Mouse (Mus musculus) brain, adult 2 months (tissue): ENCODE measurements around the gene Stpg2.
"Not testable (repeated sequence)": the region's sequence is repeated elsewhere in the genome, so short reads cannot be mapped to it uniquely, and the experiment has no call there.

Experiments used
- DNase-seq: peaks from one replicate; pipeline ENCODE4 v3.0.0; 2011; ENCODE audit warnings: low read depth, low spot score

The Stpg2 gene

DNA sequence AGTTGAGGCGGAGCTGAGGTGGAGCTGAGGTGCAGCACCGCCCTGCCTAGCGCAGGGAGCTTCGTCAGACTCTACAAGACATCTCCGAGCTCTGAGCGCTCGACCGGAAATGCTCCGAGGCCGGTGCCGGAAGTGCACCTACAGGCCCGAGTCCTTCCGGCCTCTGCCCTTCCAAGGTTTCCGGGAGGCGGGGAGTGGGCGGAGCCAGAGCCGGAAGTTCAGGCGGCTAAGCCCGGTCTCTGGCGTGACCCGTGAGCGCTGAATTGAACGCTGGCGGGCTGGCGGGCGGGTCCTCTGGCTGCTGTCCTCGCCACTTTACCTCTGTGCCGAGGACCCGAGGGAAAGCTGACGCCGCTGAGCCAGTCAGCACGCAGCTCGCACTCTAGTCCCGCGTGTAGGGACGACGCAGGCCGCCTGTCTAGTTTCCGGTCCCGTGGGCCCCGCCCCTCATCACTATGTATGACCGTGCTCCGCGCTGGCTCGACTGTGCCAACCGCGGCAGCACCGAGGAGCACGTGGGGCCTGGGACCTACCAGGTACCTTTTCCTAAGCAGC, at the start of gene Stpg2:
Gene Stpg2 (plus strand): TSS at position 251 of the 555 bp plus-strand sequence.
- DNase-seq: peak; percentile 98

DNA sequence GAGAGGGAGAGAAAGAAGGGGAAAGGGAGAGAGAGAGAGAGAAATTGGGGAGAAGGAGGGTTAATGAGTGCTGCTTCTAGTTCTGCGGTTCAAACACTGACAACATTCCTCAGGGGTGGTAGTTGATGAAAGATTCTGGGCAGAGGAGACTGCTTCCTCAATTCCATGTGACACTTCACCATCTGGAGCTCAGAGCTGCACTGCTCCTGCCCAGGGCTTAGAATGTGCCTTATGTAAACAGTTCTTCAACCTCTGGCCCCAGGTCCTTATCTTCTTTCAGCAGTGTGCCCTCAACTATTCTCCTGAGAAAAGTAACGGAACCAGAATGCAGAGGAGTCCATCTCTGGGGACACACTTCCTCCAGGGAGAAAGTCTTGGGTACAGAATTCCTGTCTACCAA, 43.3 kb upstream of the Stpg2 start:
- DNase-seq: peak; percentile 52

DNA sequence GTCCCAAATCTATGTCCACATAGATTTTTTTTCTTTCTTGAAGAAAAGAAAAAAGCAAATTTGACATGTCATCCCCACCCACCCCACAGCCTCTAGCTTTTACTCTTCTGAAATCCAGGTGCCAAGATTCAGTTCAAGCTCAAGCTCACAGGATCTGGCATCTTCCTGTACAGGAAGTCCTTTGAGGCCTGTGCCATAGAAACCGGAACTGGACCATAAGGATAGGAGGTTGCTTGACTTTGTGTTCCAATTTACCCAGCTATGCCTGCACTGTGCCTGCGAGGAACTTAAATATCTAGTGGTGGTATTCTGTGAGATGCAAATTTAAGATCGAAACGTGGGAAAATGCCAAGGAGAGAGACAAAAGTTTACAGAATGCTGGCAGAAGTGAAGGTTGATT, 42.8 kb upstream of the Stpg2 start:
- DNase-seq: peak; percentile 14

DNA sequence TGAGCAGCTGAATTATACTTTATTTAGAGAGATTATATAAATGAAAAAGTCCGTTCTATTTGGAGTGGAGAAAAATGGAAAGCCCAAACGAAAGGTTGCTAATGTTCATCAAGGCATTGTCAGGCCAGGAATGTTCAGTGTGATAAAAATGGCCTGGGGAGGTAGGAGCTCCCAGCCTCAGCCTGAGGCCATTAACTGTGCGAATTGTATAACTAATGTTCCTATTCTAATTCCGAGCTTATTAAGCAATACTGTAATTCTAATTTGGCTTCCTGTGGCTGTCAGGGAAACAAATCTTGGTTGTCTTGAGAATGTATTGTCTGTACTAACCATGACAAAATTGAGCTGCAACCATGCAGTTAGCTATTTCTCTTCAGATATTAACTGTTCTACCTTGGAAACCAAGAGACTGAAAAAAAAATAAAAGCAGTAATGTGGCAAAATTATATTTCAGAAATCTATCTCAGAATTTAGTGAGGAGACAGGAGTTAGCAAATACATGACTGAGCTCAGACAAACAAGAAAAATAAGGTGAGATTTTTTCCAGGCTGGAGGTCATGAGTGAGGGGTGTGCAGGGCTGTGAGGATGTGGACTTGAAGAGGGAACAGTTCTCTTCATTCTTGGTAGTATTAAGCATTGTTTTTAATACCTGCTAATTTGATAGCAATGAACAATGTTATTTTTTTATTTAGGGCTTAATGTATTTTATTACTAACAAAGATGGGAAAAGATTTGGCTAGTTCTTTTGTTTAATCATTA, 36.8 kb upstream of the Stpg2 start:
- DNase-seq: peak; percentile 14

DNA sequence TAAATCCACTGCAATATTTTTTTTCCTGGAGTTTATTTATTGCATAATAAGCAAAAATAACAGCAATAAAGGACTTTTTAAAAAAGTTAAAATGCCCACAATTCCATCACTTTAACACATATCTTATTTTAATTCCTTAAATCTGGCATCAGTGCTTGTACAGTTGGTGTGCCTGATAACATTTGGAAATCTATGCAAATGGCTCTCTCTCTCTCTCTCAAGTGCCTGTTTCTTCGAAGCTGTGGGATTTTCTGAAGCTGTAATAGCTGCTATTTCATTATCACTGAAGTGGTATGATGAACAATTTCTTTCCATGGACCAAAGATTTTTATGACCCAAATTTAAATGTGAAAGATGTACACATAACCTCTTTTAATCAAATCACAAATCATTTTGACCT, 35.8 kb upstream of the Stpg2 start:
- DNase-seq: peak; percentile 35

DNA sequence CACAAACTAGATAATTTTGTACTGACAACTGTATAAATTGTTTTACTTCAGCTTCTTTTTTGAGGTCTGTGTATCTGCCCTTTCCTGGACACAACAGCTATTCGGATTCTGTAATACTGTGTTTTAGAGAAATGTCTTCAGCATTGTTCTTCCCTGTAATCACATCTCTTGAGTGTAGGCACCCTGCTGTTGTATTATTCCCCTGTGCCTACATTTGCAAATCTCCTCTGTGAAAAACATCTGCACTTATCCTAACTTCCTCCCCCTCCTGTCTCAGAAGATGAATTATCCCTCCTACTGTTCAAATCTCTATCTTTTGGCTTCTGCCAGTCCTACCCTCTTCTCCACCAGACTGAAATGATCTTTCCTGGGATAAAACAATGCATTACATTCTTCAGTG, 28.6 kb upstream of the Stpg2 start:
- DNase-seq: peak; percentile 65

DNA sequence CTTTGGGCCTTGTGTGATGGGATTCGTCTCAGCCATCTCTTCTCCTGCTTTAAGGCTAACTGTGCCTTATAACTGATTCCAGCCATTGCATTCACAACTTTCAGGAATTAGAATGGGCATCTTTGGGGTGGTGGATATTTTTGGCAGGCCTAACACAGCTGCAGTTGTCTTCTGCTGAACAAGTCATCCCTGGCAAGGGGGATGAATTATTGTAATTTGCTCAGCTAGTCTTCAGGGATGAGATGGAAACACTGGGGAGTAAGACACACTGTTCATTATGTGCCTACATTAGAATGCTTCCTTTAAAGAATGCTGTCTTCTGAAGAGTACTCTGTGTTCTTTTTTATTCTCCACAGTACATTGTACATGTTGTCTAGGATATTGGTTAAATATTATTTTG, 14.0 kb upstream of the Stpg2 start:
- peak; percentile 75 for DNase-seq

DNA sequence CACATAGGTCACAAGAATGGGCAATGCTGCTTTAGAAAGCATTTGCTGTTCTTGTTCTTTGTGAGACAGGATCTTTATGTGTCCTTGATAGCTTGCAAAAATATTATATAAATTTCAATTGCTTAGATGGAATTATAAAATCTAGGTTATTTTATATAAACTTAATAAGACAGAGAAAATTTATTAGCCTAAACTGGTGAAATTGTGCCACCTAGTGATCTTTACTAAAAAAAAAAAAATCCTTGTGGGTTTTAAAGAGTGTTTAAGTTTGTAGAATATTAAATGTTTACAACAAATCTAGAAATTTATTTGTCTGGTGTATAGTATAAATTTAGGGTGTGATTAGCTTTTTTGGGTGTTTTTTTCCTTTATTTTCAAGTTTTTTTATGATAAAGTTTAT, 11.6 kb upstream of the Stpg2 start:
- DNase-seq: peak; percentile 25

DNA sequence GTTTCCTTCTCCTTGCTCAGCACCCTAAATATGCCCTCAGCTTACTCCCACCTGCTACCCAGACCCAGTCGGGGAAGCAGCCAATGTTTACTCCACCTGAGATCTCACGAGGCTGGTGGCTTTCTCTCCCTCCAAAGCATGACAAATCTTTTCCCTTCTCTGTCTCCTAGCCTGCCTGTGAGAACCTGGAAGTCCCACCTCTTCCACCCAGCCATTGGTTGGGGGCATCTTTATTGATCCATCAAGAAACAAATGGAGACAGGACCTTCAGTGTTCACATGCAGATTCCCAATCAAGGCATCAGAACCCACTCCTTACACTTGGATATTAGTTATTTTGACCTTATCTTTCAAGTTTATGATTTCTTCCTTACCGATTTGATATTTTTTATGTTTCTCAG, 7.1 kb upstream of the Stpg2 start:
- peak; percentile 28 for DNase-seq

DNA sequence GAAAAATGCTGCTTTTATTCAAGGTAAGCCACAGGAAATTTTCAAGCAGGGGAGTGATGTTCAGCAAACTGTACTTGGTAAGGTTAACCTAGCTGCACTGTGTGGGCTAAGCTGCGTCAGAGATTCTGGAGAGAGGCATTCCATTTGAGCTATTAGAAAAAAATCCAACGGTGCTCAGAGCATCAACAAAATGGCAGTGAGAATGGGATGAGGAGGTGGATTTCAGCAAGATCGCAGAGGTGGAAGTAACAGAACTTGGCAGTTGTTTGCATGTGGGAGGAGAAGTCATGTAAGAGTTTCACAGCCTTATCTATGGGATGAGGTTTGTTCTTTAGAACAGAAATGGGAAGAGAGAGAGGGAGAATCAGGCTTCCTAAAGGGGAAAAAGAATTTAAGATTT, 5.2 kb upstream of the Stpg2 start:
- peak; percentile 86 for DNase-seq

DNA sequence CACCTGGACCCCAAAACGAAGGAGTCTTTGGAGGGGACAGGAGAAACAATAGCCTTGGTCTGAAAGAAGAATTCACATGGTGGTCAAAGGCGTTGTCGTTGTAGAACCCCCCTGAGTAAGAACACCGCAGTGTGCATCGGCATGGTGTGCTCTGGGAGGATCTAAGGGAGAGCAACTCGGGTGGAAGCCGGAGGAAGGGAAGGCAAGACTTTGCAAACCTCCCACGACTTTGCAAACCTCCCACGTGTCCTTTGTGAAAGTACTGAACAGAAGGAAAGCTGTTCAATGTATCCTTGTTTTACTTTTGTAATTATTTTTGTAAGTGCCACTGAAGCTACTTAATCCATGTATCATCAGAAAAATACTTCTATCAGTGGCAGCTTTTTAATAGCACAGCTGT, 11.5 kb downstream of the Stpg2 start:
- peak; percentile 53 for DNase-seq

DNA sequence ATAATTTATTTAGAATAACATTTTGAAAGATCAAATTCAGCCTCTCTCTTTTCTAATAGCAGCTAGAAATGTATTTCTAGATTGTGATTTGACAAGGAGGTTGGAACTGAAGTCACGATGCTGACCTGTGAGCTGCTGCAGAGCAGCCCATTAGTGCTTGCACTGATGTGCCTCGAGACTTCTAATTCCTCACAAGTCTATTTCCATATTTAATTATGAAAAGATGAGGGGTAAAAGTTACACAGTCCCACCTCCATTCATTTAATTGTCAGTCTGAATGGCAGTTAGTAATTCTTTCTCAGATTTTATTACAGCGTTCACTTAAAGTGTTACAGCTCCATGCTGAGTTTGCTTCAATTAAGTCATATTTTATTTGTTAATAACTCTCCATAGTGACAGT, 19.6 kb downstream of the Stpg2 start:
- DNase-seq: peak; percentile 3

DNA sequence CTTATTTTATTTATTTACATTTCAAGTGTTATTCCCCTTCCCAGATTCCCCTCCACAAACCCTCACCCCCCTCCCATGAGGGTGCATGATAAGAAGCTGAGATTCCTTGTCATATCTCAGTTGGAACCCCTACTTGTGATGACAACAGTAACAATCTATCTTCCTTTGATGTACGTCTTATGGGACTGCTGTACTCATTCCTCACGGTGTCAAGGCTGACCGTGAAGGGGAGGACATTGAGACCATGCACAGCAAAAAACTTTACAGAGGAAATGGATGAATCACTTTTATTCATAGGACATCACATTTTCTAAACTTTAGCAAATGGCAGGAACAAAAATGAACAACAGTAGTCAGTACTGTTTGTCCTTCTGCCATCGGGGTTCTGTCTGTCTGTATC, 21.3 kb downstream of the Stpg2 start:
- no peak for DNase-seq

DNA sequence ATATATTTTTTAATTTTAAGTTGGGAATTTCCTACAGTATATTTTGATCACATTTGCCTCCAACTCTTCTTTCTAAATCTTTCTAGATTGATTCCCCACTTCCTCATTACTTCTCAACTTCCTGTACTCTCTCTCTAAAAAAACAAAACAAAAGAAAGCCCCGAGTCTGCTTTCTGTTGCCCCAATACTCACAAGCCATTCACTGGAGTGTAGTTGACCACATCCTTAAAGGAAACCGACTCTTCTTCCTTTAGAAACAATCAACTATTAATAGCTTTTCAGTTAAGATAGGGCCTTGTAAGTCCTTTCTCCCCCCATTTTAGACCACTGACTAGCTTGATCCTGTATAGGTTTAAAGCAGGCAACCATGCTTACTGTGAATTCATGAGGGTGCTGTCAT, 39.7 kb downstream of the Stpg2 start:
- DNase-seq: no peak

DNA sequence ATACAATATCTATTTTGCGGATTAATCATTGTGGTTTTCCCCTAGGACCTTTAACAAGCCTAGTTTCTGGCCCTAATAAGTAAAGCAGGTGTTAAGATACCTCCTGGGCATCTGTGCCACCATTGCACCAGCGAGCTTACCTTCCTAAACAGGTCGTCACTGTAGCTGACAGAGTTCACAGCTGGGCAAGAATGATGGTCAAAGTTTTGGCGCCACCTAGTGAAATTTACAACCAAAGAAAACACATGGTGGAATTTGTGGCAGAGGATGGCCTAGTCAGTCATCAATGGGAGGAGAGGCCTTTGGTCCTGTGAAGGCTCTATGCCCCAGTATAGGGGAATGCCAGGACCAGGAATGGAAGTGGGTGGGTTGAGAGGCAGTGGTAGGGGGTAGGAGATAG, 41.0 kb downstream of the Stpg2 start:
- DNase-seq: peak; percentile 10

DNA sequence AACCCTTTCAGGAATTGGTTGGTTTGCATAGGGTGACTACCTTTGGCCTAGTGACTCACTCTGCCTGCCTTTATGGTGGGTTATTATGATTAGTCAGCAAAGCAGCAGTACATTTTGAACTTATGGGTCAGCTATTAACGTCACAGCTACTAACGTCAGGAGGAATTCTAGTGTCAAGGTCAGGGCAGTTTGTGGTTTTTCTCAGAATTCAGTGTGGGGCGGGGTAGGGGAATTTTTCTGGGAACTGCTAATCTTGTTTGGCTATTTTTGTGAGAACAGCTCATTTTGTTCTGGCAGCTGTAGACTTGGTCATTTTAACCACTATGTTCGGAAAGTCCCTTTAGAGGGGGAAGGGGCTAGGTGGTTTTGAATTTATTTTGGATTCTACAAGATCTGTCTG, 56.9 kb downstream of the Stpg2 start:
- not testable (repeated sequence) for DNase-seq

DNA sequence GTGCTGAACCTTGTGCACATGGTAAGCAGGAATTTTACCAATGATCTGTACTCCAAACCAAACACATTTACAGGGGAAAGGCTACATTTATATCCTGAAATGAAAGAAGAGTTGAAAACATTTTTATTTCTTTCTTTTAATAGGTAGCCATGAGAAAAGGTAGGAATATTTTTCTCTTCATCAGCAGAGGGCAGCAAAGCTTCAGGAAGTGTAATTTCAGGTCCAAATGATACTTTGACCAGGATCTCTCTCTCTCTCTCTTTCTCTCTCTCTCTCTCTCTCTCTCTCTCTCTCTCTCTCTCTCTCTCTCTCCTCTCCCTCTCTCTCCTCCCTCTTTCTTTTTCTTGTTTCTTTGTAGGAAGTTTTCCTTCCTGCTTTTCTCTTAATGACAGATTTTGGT, 92.4 kb downstream of the Stpg2 start:
- DNase-seq: peak; percentile 67

DNA sequence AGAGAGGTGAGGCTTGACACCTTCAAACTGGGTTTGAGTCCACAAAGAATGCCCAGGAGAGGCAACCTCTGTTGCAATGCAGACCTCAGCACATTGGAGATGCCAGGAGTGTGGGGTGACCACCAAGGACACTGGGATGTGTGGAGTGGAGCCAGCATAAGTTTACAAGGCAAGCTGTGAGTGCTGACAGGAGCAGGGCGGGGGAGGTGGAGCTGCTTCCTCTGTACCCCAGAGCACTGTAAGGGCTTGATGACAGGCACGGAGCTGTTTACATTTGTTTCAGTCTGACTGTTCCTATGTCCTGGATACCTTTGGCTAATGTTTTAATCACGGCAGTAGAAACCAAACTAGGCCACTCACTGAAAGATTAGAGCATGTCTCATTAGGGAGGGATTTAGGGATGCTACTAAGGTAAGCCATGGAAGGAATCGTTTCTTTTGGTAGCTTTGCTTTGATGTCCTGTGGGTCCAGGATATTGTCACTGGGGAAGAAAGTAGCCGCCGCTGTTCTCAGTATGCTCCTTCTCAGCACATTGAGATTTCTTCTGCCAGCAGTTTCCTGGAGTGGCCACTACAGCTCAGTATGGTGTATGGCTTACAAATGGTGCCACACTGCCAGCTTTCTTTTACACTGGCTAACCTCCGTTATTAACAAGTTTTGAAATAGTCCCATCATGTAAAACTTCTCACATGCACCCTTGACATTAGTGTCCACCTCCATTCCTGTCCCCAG, 102.8 kb downstream of the Stpg2 start:
- no peak for DNase-seq

DNA sequence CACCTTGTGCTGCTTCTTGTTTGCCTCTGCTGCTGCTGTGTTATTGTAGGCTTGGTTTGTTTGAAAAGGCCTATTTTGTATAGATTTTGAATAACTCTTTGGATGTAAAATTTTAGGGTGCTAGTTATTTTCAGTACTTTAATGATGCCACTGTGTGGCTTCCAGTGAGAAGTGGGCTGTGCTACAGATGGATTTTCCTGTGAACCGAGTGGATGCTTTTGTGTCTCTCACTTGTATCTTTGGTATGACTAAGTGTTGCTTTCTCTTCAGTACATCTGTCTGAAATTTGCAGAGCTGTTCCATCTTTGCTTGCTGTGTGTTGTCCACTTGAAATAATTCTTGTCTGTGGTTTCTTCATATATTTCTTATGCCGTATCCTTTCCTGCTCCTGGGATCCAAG, 106.2 kb downstream of the Stpg2 start:
- DNase-seq: peak; percentile 82

DNA sequence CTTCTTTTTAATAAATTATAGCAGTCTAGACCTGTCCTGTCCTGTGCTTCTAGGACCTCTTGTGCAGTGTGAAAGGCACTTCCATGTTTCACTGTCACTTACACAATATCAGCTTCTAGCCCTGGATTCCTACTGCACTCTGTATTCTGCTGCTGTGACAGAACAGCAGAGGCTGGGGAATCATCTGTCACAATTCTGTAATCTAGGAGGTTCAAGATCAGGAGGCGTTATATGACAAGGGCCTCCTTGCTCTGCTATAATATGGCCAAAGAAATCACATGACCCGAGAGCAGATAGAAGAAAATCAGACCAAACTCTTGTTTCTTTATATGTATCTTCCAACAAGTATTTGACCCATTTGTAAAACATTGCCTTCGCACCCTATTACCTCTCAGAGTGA, 175.0 kb downstream of the Stpg2 start:
- no peak for DNase-seq

DNA sequence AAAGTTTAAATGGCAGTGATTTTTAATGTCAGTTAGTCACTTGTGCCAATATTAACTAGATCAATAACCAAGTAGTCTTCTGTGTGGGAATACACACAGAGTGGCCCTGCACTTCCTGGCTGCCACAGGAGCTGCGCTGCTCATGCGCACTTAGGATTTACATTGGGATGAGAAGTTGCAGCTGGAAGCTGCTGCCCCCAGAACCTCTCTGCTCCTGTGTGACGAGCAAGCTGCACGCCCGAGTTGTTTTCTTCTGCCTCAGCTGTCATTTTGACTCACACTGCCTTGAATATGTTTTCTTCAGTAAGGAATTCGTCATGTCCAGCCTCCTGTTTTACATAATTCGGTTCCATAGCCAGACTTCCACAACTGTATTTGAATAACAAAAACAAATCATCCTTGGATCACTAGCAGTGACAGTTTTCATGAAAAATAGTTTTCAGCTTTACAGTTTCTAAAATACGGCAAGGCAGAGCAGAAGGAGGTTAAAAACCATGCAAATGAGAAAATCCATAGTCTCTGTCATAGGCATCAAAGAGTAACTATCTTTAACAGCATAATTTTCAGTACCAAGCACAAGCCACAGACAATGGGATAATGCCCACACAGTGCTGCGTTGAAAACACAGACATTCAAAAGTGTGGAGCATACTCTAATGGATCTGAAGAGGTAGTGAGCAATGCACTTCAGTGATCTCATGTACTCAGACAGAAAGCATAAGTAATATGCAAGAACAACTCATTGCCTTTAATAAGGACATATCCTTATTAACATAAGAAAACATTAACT, 191.8 kb downstream of the Stpg2 start:
- peak; percentile 62 for DNase-seq

DNA sequence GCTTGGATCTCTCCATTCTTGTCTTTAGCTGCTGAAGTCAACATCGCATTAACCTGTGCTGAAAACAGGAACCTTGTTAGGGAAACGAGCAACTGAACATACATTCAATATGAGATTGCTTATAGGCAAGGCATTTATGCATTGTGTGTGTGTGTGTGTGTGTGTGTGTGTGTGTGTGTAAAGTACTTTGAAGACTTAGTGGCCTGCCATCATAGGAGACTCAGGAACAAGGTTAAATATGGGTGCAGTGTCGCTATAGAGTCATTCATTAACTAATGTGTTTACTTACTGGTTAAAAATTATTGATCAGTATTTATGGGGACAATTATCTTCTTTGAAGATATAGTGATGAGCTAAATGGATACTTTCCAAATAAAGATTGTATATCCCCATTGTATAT, 199.2 kb downstream of the Stpg2 start:
- DNase-seq: no peak
